Mouse (Mus musculus) frontal cortex, postnatal 36 days (tissue): ENCODE data around the gene Tnfaip2.

ENCODE experiments used
- DNase-seq, 2 experiments: peaks; one replicate each; pipeline ENCODE4 v3.0.0; 2022; ENCODE audit warnings: low spot score in 2 of 2

The Tnfaip2 gene

DNA sequence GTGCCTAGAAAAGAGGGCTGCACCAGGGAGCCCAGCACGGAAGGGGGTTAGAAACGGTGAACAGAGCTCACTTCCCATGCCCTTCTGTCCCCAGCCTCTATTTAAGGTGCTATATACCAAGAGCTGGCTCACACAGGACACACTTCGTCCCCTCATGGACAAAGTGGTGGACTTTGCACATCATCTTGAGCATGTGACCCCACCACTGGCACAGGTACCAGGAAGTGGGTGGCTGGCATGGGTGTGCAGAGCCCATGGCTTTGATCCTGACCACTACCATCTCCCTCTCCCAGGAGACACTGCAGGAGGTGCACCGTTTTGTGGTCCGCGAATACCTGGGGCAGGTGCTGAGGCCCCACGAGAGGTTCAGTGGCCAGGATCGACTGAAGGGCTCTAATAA is 13.9 kb upstream of the Tnfaip2 start:
- DNase-seq: no peak

- no peak for DNase-seq
Measured at GRCm38 (mm10) chr12:111428961-111429911, 13.0 kb upstream of the Tnfaip2 start.

GRCm38 (mm10) chr12:111430049-111430867 is 12.0 kb upstream of the Tnfaip2 start:
- no peak for DNase-seq

DNA sequence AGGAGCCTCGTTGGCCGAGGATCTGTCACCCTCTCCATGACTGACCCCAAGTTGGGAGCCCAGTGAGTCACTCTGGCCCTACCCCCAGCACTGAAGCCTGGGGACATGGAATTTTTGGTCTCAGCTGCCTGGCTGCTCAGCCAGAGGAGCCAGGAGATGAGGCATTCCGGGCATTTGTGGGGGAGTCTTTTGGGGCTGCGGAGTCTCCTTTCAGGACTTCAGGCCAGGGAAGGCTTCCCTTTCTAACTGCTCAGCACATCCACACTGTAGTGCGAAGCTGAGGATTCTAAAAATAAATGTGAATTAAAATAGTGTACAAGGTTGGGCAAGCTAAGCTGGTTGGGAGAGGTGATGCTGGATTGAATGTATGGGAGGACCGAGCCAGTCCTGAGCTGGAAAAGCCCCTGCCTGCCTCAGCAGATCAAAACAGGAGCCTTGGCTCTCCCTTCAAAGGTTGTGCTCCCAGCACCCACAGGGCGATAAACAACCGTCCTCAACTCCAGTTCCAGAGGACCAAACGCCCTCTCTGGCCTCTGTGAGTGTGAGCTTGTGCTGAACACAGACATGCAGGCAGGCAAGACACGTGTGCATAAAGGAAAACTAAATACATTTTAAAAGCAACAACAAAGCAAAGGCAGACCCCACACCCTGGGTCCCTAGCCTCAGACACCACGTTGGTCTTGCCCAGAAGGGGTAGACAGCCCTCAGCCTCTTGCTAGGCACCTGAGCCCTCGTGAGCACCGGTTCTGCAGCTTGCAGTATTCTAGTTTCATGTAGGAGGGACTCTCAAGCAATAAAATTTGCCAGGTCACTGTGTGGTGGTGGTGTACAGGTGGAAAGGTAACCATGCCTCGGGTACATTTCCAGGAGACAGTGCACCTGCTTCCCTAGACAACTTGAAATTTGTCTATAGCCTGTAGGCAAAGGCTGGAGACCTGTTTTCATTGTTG is 11.1 kb upstream of the Tnfaip2 start:
- no peak for DNase-seq

DNA sequence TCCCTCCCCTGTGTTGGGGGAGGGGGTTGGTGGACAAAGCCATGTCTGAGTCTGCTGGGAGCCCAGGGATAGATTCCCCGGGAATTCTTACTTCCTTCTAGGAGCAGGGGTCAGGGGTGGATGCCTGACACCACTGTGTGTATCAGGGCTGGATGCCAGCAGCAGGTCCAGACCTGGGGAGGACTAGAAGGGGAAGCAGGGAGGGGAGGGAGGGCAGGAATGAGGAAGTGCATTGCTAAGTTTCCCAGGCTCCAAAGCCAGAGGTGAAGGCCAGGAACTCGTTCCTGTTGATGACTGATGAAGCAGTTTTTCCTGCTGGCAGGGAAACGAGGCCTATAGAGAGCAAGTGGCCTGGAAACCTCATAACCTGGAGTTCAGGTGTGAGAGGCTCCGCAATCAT is 10.2 kb upstream of the Tnfaip2 start:
- no peak for DNase-seq

DNA sequence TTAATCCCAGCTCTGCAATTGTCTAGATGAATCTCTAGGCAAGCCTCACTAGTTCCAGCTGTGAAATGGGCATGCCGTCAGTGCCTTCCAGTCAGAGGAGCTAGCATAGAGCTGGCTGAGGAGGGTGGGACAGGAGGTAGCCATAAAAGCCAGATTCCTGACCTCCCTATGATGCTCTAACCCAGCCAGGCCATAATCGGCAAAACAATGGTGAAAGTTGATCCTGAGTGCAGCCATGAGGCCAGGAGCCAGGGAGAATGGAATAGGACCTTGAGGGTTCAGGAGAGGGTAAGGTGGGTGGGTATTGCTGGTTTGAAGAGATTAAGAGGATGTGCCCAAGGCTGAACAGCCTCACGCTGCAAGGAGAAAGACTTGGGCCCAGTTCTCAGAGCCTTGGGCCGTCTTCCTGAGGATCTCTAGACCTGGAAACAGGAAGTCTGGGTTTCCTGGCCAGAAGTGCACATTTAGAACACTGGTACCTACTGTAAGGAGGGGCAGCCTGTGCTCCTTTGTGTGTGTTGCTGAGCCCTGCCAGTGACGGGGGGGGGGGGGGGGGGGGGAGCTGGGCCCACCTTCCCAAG is 9.4 kb upstream of the Tnfaip2 start:
- no peak for DNase-seq

- no peak for DNase-seq
Measured at GRCm38 (mm10) chr12:111434164-111434744, 8.0 kb upstream of the Tnfaip2 start.

DNA sequence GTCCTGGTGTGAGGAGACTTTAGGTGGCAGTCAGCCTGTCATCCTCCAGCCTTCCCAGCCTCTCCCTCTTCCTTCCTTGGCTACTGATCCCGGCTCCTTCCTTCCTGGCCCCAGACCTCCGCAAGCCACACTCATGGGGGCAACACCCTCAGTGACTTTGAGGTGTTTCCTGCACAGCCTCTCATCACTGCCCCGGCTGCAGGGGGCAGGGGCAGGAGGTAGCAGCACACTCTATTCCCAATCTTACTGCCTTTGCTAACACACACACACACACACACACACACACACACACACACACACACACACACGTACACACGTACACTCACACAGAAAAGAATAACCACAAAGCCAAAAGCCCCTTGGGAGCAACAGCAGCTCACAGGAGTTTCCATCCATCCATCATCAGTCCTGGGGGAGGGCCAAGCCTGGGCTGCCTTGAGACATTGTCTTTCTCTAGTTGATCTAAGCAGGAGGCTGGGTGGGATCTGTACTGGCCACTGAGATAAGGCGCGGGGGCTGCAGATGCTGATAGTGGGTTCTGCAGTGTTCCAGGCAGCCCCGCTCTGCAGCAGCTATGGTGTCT is 7.4 kb upstream of the Tnfaip2 start:
- DNase-seq: no peak

GRCm38 (mm10) chr12:111436170-111436569 is 6.1 kb upstream of the Tnfaip2 start:
- peak in 1 of 2 experiments; percentile 29 for DNase-seq

DNA sequence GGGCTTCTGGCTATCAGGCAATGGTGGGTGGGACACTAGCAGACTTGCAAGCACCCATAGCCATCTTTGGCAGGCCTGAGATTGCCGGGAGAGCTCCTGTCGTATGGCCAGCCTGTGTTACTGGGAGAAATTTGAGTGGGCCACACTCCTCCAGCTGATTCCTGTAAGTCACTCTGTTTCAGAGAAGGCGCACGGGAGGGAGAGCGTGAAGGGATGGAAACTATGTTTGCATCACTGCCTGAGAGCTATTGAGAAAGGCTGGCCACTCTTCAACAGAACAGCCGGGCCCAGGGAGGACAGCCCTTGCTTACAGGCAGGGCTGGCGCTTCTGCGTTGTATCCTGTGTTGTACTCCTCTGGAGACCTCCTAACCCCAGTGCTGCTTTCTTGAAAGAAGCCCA is 5.6 kb upstream of the Tnfaip2 start:
- DNase-seq: peak in 1 of 2 experiments; percentile 36

DNA sequence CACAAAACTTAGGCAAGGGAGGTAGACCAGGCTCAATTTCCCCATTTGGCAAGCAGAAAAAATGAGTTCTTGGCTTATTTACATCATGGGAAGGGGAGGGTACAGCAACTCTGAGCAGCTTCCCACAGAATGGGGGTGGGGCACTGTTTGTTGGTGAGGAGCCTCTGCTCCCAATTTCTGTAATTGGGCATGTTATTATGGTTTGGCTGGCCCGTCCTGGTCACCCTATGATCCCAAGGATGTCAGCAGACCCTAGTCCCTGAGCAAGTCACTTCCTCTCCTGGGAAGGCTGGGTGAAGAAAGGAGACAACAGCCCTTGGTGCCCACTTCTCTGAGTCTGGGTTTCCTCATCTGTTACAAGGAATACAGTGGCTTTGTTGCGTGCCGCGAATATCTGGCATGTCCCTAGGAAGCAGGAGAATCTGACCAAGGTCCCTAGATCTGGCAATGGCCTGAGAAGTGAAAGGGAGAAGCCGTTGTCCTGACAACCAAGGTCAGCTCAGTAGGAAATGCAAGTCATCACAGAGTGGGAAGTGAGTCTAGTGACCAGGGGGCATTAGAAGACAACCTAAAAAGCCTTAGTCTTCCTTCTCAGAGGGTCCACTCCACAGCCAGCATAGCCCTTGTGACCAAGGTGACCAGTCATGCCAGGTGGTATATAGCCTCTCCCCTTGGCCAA is 4.9 kb upstream of the Tnfaip2 start:
- no peak for DNase-seq

DNA sequence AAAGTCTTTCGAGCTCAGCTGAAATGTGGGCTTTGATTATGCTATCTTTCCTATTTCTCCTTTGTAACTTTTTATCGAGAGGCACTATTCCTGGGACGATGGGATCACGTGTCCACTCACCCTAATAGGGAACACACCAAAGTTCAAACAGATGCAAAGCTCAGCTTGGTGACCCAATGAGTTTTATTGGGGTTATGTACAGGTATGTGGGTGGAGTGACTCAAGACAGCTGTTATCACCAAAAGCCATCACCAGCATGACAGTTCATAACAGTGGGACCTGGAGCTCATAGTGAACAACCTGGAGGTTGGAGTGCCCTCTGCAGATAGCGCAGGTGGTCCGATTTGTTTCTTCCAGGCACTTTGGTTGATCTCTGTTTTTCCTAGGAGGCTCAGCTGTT is 3.4 kb upstream of the Tnfaip2 start:
- DNase-seq: no peak

DNA sequence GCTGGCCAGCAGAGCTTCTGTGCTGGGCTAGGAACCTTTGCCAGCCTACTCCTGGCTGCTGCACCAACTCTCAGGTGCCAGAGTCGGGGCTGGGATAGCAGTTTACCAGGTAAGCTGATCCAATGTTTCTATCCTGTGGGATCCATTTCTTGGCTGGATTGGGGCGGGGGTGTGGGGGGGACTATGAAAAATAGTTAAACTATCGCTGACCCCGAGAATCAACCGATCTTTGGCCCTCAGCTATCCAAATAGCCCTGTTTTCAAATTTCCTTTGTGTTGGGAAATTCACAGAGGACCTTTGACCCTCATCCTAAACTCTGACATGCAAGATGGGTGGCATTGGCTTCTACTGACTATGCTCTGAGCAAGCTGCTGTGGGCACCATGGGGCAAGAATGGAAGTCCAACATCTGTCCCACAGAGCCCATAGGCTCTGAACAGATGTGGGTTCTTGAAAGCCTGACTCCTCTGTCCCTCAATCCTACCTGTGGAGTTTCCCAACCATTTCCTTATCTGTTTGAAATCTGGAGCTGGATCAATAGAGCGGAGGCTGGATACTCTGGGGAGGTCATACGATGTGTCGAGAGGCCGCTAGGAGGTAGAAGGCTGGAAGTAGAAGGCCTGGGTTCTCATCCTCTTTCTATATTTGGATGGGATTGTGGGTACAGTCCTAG is 1.4 kb upstream of the Tnfaip2 start:
- DNase-seq: no peak

DNA sequence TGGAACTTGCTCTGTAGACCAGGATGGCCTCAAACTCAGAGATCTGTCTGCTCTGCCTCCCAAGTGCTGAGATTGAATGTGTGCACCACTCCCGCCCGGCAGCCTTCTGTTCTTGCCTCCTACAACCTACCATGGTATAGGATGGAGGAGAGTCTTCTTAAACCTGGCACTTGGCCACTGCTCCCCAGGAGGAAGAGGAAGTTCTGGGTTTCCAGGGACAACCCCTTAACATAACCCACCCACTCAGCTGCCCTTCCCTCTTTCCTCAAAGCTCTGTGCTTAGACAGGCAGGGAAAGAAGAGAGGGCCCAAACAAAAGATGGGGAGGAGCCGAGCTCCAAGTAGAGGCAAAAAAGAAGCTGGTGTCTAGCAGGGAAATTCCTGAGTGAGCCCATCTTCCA is 746 bp upstream of the Tnfaip2 start:
- peak; percentile 52 to 60 for DNase-seq

- no peak for DNase-seq
Measured at GRCm38 (mm10) chr12:111443011-111443870, 972 bp downstream of the Tnfaip2 start.

DNA sequence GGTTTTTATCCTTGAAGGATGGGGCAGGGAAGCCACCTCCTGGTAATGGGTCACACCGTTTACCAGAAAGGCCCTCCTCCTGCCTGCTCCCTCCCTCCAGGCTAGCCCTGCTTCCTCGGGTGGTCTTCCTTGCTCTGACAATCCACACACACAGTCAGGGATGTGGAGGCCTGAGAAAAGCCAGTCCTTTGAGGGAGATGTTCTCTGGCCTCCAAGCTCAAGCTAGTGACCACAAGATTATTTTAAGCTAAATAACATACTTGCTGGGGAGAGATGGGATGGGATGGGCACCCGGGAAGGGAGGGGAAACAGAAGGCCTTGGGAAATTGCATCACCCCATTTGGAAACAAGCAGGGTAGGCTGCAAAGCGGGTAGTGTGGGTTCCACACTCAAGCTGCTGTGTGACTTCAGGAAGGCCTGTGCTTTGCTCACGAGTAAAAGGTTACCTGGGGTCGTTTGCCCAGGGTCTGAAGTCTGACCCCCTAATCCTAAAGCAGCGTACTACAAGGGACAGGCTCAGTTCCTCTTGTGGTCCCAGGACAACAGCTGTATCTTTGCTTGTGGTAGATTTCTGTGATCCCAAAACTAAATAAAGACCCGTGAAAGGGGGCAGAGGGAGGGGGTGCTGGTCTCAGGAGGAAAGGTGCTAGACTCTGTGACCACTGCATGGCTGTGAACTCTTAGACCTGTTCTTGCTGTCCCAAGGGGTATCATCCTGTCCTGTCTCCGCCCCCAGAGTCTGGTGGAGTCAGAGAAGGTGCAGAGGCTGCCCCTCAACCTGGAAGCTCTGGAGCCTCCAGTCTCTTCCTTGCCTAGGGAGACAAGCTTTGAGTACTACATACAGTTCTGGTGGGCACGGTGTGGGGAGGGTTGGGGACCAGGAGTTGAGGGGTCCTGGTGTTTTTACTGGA is 1.9 kb downstream of the Tnfaip2 start:
- DNase-seq: no peak

- DNase-seq: no peak
Measured at GRCm38 (mm10) chr12:111445161-111445889, 3.1 kb downstream of the Tnfaip2 start.
